Mouse (Mus musculus) layer of hippocampus, adult 2 months (tissue): ENCODE results near the gene Micu1. TPM values are rescaled to one million over a fixed set of nuclear protein-coding genes. Genes with fewer than 3 reads are reported as not detected.
A peak's percentile ranks its signal among the peaks of the same experiment; 100 is the strongest.

Source experiments
- DNase-seq, 2 experiments: peaks; one replicate each; pipeline ENCODE4 v3.0.0; 2022; ENCODE audit warnings: low spot score in 2 of 2
- H3K27ac ChIP-seq: fragments of 200-600 bp; 2 replicates; pipeline ENCODE4 v1.8.1; 2022
- H3K4me3 ChIP-seq: fragments of 200-600 bp; 2 replicates; pipeline ENCODE4 v1.8.1; 2022; ENCODE audit warnings: mild to moderate bottlenecking
- CTCF ChIP-seq: fragments of 200-600 bp; conservative IDR thresholded peaks from 2 replicates; pipeline ENCODE4 v1.8.1; 2022; ENCODE audit warnings: antibody characterized with exemption, mild to moderate bottlenecking, moderate library complexity
- total RNA-seq, 2 experiments: library from RNA; stranded (reverse); gene quantifications; 2 replicates each; pipeline ENCODE4 v1.2.3; 2021

Micu1 gene
- total RNA-seq, 2 experiments from 2014 or later: 97.4 to 98.9 TPM

GRCm38 (mm10) chr10:59895460-59896186, 193.3 kb downstream of the Micu1 start:
- Histone ChIP-seq H3K4me3 (no peak overlapping the region), H3K27ac (peak overlapping the region; percentile 99)
- no peak for TF ChIP-seq CTCF

GRCm38 (mm10) chr10:59896211-59896610, 193.9 kb downstream of the Micu1 start:
- no peak for TF ChIP-seq CTCF
- no peak for DNase-seq
- H3K27ac ChIP-seq: peak overlapping the region; percentile 99
- no peak overlapping the region for H3K4me3 ChIP-seq

More at GRCm38 (mm10) chr10:59895460-59896186, 193.3 kb downstream of the Micu1 start:
- no peak for DNase-seq

- TF ChIP-seq CTCF: no peak
These were observed 194.6 kb downstream of the Micu1 start for GRCm38 (mm10) chr10:59896911-59897331.

GRCm38 (mm10) chr10:59897511-59897910, 195.2 kb downstream of the Micu1 start:
- TF ChIP-seq CTCF: no peak
- peak; percentile 77 to 93 for DNase-seq
- H3K27ac ChIP-seq: peak overlapping the region; percentile 99
- H3K4me3 ChIP-seq: peak overlapping the region; percentile 37

More at GRCm38 (mm10) chr10:59896911-59897331, 194.6 kb downstream of the Micu1 start:
- no peak for DNase-seq
- peak overlapping the region; percentile 37 for H3K4me3 ChIP-seq
- peak overlapping the region; percentile 99 for H3K27ac ChIP-seq

GRCm38 (mm10) chr10:59898180-59898778, 196.0 kb downstream of the Micu1 start:
- no peak for TF ChIP-seq CTCF
- no peak overlapping the region for H3K4me3 ChIP-seq
- DNase-seq: no peak
- H3K27ac ChIP-seq: peak overlapping the region; percentile 99

GRCm38 (mm10) chr10:59898935-59899334, 196.7 kb downstream of the Micu1 start:
- no peak for DNase-seq
- H3K4me3 ChIP-seq: peak overlapping the region; percentile 24; the same call in 1 of the 2 replicates
- TF ChIP-seq CTCF: no peak
- H3K27ac ChIP-seq: peak overlapping the region; percentile 99

- peak overlapping the region; percentile 24 for H3K4me3 ChIP-seq
- peak overlapping the region; percentile 99 for H3K27ac ChIP-seq
- TF ChIP-seq CTCF: no peak
- peak; percentile 87 to 96 for DNase-seq
These were observed 197.3 kb downstream of the Micu1 start for GRCm38 (mm10) chr10:59899341-59900173.

- no peak for TF ChIP-seq CTCF
- DNase-seq: no peak
These were observed 197.8 kb downstream of the Micu1 start for GRCm38 (mm10) chr10:59900174-59900435.

GRCm38 (mm10) chr10:59900939-59901338, 198.7 kb downstream of the Micu1 start:
- H3K4me3 ChIP-seq: no peak overlapping the region
- peak overlapping the region; percentile 99 for H3K27ac ChIP-seq
- DNase-seq: no peak
- TF ChIP-seq CTCF: no peak

More at GRCm38 (mm10) chr10:59900174-59900435, 197.8 kb downstream of the Micu1 start:
- Histone ChIP-seq H3K27ac (peak overlapping the region; percentile 99), H3K4me3 (no peak overlapping the region; the same call in 1 of the 2 replicates)

- H3K27ac ChIP-seq: peak overlapping the region; percentile 99
These were observed 199.2 kb downstream of the Micu1 start for GRCm38 (mm10) chr10:59901463-59901862.

GRCm38 (mm10) chr10:59901986-59902605, 199.8 kb downstream of the Micu1 start:
- no peak for TF ChIP-seq CTCF
- DNase-seq: no peak
- Histone ChIP-seq H3K27ac (peak overlapping the region; percentile 99), H3K4me3 (no peak overlapping the region)

More at GRCm38 (mm10) chr10:59901463-59901862, 199.2 kb downstream of the Micu1 start:
- no peak for DNase-seq
- H3K4me3 ChIP-seq: no peak overlapping the region
- TF ChIP-seq CTCF: no peak

- Histone ChIP-seq H3K27ac (peak overlapping the region; percentile 99), H3K4me3 (no peak overlapping the region)
- TF ChIP-seq CTCF: no peak
- no peak for DNase-seq
These were observed 200.3 kb downstream of the Micu1 start for GRCm38 (mm10) chr10:59902606-59902990.

GRCm38 (mm10) chr10:59903170-59903569, 200.9 kb downstream of the Micu1 start:
- no peak for DNase-seq
- Histone ChIP-seq H3K27ac (peak overlapping the region; percentile 99), H3K4me3 (no peak overlapping the region)
- TF ChIP-seq CTCF: no peak
